Mouse (Mus musculus) ovary, adult 10 weeks (tissue): ENCODE results near the gene Zxdb. TPM values are rescaled to one million over a fixed set of nuclear protein-coding genes. Genes with fewer than 3 reads are reported as not detected.

Experiments
- polyA plus RNA-seq: library from polyadenylated mRNA; stranded (reverse); fragments of 350-450 nt; fragmentation: Illumina TruSeq; extraction: RNeasy Lipid Tissue Mini Kit (QIAGEN cat#74804); gene quantifications from one replicate; pipeline ENCODE4 v1.2.3, GENCODE M21; 2014

Zxdb gene
- polyA plus RNA-seq: 25.9 TPM

DNA sequence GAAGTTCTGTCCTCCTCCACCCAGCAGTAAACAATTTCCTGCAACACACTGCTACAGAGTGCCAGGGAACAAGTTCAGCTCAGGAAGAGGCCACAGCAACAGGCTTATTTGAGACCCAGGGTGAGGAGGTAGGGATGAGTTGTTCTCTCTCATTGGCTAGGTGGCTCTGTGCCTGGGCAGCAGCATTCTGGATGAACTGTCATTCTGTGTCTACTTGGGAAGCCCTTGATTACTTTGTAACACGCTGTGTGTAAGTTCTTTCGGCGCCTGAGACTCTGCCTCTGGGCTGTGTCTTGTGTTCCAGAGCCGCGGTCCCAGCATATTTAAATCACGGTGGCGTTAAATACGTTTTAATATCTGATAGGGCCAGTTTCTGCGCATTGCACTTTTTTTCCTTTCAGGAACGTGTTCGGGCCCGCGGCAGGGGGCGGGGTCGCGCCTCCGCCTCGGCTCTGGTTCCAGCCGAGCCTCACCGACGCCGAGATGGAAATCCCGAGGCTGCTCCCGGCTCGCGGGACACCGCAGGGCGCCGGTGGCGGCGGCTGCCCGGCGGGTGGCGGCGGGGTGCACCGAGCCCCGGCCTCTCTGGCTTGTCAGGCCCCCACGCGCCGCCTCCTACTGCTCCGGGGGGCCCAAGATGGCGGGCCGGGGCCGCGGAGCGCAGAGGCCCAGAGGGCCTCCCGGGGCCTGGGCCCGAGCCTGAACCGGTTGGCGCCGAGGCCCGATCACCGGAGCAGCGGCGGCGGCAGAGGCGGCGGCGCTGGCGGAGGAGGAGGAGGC, at the start of gene Zxdb:
Gene Zxdb, plus strand, starts transcription at position 378 of the 780 bp plus-strand sequence.

Other genes starting within 250 kb of the Zxdb start
- 101 TPM for gene Maged1, start 182.4 kb upstream of the Zxdb start, polyA plus RNA-seq
- gene Gspt2, start 88.5 kb upstream of the Zxdb start, polyA plus RNA-seq: 30.0 TPM